Mouse (Mus musculus) cortical plate, adult 2 months (tissue): ENCODE measurements around the gene D5Ertd579e.

Source experiments
- CTCF ChIP-seq: fragments of 200-500 bp; IDR thresholded peaks from 2 replicates; pipeline ENCODE4 v1.5.1; 2011; ENCODE audit warnings: mild to moderate bottlenecking, control low read depth, low read length; ENCODE audit not compliant: insufficient read depth; ENCODE audit errors: extremely low read depth
- POLR2A ChIP-seq: fragments of 200-500 bp; IDR thresholded peaks from 2 replicates; pipeline ENCODE4 v1.6.1; 2011; ENCODE audit warnings: mild to moderate bottlenecking, low read length, control low read depth; ENCODE audit not compliant: insufficient read depth; ENCODE audit errors: extremely low read depth

- no peak for TF ChIP-seq CTCF
- TF ChIP-seq POLR2A: no peak
Measured at GRCm38 (mm10) chr5:36561509-36561908, 134.3 kb downstream of the D5Ertd579e start.
